Mouse (Mus musculus): ENCODE measurements around the gene Aff3.
A peak's percentile ranks its signal among the peaks of the same experiment; 100 is the strongest.

Gene Aff3

GRCm38 (mm10) chr1:38488667-38489210 is 176.0 kb downstream of the Aff3 start:
- no peak for DNase-seq (ENCODE audit: low read depth)

- no peak for DNase-seq (ENCODE audit: low read depth)
These were observed 176.9 kb downstream of the Aff3 start for GRCm38 (mm10) chr1:38487884-38488283.

- DNase-seq (ENCODE audit: low read depth), result no peak
These were observed 181.6 kb downstream of the Aff3 start for GRCm38 (mm10) chr1:38483191-38483590.

GRCm38 (mm10) chr1:38478246-38478743 is 186.5 kb downstream of the Aff3 start:
- no peak for DNase-seq (ENCODE audit: low read depth)

GRCm38 (mm10) chr1:38470817-38471216 is 193.9 kb downstream of the Aff3 start:
- DNase-seq (ENCODE audit: low read depth), result no peak

GRCm38 (mm10) chr1:38470166-38470565 is 194.6 kb downstream of the Aff3 start:
- peak; percentile 34 for DNase-seq (ENCODE audit: low read depth)

GRCm38 (mm10) chr1:38467305-38468083 is 197.3 kb downstream of the Aff3 start:
- DNase-seq (ENCODE audit: low read depth), result no peak

GRCm38 (mm10) chr1:38456719-38457269 is 208.0 kb downstream of the Aff3 start:
- DNase-seq (ENCODE audit: low read depth), result no peak

- DNase-seq (ENCODE audit: low read depth), result no peak
These were observed 209.8 kb downstream of the Aff3 start for GRCm38 (mm10) chr1:38454921-38455320.

GRCm38 (mm10) chr1:38451367-38451766 is 213.4 kb downstream of the Aff3 start:
- DNase-seq (ENCODE audit: low read depth), result no peak

GRCm38 (mm10) chr1:38450677-38451076 is 214.1 kb downstream of the Aff3 start:
- no peak for DNase-seq (ENCODE audit: low read depth)

- no peak for DNase-seq (ENCODE audit: low read depth)
These were observed 214.8 kb downstream of the Aff3 start for GRCm38 (mm10) chr1:38449816-38450478.

GRCm38 (mm10) chr1:38448854-38449253 is 215.9 kb downstream of the Aff3 start:
- DNase-seq (ENCODE audit: low read depth), result no peak

- DNase-seq (ENCODE audit: low read depth), result no peak
These were observed 217.2 kb downstream of the Aff3 start for GRCm38 (mm10) chr1:38447581-38447980.

- no peak for DNase-seq (ENCODE audit: low read depth)
These were observed 218.5 kb downstream of the Aff3 start for GRCm38 (mm10) chr1:38446152-38446820.

- DNase-seq (ENCODE audit: low read depth), result no peak
These were observed 221.9 kb downstream of the Aff3 start for GRCm38 (mm10) chr1:38442887-38443286.

GRCm38 (mm10) chr1:38442479-38442878 is 222.3 kb downstream of the Aff3 start:
- DNase-seq (ENCODE audit: low read depth), result no peak

GRCm38 (mm10) chr1:38441800-38442199 is 223.0 kb downstream of the Aff3 start:
- peak; percentile 25 for DNase-seq (ENCODE audit: low read depth)

- no peak for DNase-seq (ENCODE audit: low read depth)
These were observed 224.3 kb downstream of the Aff3 start for GRCm38 (mm10) chr1:38440471-38440815.

GRCm38 (mm10) chr1:38439751-38440470 is 224.8 kb downstream of the Aff3 start:
- DNase-seq (ENCODE audit: low read depth), result no peak

GRCm38 (mm10) chr1:38438447-38438846 is 226.3 kb downstream of the Aff3 start:
- no peak for DNase-seq (ENCODE audit: low read depth)

- DNase-seq (ENCODE audit: low read depth), result peak; percentile 82
These were observed 227.1 kb downstream of the Aff3 start for GRCm38 (mm10) chr1:38437671-38438070.

Measured in NIH3T3 (cell line).